Mouse (Mus musculus): ENCODE results near the gene Plpp2. TPM values are rescaled to one million over a fixed set of nuclear protein-coding genes. Genes with fewer than 3 reads are reported as not detected.

Gene Plpp2
- total RNA-seq (2015) (13.5 and 14.7 TPM in 2 replicates), total RNA-seq (2017) (3.9 and 5.1 TPM in 2 replicates)

DNA sequence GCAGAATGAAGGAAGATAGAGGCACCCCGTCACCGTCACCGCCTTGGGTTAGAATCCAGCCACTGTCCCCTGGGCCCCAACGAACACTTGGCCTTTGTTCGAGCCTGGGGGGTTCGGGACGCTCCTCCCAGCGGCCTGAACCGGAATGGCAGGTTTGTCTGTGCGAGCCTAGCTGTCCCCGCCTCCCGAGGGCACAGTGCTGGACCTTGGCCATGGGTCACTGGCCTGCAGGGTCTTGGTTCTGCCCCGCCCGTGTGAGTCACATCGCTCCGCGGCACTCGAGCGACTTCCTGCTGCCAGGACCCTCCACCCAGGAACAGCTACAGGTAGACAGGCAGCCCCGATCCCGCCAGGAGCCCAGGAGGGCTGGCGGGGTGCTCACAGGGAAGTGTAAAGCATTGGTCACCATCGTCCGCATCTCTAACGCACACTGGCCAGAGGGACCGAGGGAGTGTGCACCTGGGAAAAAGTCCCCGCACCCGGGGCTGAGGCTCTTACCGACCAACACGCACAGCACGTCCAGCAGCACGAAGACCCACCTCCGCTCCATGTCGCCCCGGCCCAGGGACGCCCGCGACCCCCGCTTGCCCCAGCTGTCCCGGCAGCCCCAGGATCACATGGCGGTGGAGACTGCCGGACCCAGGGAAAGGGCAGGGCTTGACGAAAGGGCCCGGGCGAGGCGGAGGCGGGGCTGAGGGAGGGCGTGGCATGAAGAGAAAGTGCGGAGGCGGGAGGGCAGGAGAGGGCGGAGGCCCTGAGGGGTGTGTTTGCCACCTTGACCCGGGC lies at the start of gene Plpp2:
Plpp2 (minus strand) TSS at position 671 of the 786 bp plus-strand sequence.
- peak; percentile 85 for ATAC-seq (ENCODE audit: poor library complexity, severe bottlenecking)

DNA sequence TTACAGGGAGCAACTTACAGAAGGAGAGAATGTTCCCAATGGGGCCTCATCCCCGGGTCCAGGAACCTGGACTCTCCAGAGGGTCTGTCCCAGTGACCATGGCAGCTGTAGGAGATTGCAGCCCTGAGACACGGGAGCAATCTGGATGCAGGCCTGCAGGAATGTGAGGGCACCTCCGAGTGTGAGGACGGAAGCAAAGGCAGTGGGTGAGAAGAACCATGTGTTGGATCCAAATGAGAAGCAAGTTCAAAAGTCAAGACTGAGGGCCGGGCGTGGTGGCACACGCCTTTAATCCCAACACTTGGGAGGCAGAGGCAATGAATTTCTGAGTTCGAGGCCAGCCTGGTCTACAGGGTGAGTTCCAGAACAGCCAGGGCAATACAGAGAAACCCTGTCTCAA lies 47.9 kb upstream of the Plpp2 start:
- no peak for ATAC-seq (ENCODE audit: poor library complexity, severe bottlenecking)

DNA sequence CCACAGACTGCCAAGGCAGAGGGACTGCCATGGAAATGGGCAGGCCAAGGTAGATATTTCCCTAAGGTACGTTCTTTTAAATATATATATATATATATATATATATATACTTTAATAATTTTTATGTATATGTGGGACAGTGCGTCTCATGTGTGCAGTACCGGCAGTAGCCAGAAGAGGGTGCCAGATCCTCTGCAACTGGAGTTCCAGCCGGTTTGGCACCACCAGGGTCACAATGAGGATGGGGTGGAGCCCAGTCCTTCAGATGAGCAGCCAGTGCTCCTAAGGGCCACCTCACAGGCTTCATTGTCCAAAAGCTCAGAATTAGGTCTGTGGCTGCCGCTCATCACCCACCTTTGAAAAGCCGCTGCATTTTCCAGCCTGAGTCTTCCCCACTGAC lies 47.2 kb upstream of the Plpp2 start:
- ATAC-seq (ENCODE audit: poor library complexity, severe bottlenecking) = peak; percentile 57

DNA sequence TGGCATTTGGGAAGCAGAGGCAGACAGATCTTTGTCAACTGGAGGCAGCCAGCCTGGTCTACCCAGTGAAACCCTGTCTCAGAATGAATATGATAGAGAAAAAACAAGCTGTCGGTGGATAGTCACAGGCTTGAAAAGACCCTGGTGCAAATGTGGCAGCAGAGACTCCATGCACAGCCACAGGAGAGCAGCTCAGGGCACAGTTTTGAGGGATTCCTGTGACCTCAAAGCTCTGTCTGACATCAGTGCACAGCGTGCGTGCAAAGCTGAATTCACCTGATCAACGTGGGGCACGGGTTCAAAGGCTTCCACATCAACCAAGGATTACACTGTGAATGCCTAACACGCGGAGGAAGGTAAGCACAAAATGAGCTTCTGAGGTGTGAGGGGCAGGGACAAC lies 46.8 kb upstream of the Plpp2 start:
- ATAC-seq (ENCODE audit: poor library complexity, severe bottlenecking) = no peak

DNA sequence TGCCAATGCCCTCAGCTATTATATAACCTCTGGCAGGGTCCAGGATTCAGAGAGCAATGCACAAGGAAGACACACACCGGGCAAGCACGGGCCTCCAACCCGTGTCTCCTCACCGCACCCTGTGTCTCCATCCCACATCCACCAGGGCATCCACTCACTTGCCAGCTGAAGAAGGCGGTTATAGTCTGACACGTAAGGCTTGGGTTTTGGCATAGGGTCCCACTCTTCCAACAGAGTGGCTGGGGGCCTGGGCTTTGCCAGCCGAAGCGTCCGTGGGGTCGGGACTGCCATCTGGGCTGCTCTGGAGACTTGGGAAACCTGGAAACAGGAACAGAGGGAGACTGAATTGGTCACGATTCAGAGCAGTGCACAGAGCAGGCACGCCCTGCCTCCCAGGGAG lies 46.2 kb upstream of the Plpp2 start:
- ATAC-seq (ENCODE audit: poor library complexity, severe bottlenecking) = no peak

DNA sequence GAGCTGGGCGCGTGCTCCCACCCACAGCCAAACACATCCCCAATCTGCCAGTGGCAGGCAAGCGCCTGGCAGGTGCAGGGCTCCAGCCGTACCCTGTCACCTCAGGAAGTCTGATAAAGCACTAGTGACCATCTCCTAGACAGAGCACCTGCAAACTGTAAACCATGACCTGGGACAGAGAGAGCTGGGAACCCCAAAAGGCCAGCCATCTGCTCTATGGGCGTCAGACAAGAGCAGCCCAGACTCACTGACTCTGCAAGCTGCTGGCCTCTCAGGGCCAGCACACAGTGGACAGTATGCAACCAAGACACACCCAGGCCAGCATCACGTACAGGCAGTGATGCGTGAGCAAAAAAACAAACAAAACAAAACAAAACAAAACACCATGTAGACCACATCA lies 45.3 kb upstream of the Plpp2 start:
- no peak for ATAC-seq (ENCODE audit: poor library complexity, severe bottlenecking)

DNA sequence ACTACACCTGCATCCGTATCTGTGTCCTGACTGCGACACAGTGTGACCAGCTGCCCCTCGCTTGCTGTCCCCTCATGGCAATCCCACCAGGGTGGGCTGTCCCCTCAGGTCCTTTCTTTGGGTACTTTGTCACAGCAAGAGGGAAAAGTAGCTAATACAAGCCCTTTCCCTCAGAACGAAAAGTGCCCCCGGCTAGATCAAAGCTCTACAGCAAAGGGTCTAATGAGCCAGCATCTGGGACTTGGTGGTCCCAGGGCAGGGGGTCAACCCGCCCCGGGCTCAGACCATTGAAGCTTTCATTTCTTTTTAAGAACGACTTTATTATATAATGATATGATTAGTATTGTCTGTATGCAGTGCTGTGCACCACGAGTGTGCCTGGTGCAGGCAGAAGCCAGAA lies 44.7 kb upstream of the Plpp2 start:
- no peak for ATAC-seq (ENCODE audit: poor library complexity, severe bottlenecking)

DNA sequence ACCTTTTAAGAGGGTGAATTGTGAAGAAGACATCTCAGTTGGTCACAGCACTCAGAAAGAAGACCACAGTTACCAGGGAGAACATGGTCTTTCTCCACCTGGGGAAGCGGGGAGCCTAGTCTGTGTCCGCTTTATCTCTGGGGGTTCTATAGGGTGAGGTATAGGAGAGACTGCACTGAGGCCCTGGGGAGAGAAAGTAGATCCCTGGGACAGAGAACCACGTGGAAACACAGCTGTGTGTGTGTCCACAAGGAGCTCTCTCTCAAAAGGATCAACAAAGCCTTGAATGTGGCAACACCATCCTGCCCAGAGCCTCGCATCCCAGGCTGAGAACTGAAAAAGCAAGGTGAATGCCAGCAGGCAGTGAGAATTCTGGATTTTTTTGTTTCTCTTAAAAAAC lies 43.8 kb upstream of the Plpp2 start:
- no peak for ATAC-seq (ENCODE audit: poor library complexity, severe bottlenecking)

DNA sequence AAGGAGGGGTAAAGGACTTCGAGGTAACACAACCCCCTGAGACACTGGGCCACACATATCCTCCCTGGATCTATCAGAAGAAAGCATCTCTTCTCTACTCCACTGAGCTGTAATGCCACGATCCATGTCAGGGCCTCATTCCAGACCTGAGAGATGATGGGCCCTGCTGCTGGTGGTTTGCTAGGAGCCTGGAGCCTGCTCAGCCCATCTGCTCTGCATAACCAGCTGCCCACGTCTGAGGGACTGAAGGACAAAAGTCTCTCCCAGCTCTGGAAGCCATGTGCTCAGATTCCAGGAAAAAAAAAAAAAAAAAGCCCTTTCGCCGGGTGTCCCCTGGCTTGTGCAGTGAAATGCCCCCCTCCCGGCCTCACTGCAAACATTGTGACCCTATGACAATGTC lies 42.2 kb upstream of the Plpp2 start:
- ATAC-seq (ENCODE audit: poor library complexity, severe bottlenecking) = no peak

DNA sequence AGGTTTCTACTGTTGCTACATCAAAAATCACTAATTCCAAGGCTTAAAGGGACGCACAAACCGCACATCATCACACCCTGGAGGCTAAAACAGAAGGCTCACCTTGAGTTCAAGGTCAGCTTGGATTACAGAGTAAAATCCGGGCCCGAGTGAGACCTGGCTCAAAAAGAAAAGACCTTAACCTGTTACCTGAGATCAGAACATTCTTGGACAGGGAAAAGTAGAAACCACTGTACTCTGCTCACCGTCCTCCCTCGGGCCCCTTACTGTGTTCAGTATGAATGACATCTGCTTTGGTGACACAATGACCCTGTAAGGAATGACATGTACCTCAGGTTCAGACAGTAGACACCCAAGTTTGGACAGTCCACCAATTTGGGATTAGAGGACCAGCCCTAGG lies 41.2 kb upstream of the Plpp2 start:
- no peak for ATAC-seq (ENCODE audit: poor library complexity, severe bottlenecking)

DNA sequence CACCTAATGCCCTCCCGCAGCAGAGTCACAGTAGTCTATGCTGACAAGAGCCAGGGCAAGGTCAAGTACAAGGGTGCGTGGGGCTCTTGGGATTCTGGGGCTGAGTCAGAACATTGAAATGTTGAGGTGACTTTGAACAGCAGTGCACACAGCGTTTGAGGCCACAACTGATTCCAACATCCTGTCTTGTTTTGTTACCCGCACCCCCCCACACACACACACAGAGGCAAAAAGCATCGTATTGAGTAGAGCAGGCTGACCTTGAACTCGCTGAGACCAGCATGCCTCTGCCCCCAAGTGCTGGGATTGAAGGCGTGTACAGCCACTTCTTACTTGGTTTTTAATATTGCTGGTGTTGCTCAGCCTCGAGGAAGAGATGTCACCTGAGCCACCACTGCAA lies 40.8 kb upstream of the Plpp2 start:
- no peak for ATAC-seq (ENCODE audit: poor library complexity, severe bottlenecking)

DNA sequence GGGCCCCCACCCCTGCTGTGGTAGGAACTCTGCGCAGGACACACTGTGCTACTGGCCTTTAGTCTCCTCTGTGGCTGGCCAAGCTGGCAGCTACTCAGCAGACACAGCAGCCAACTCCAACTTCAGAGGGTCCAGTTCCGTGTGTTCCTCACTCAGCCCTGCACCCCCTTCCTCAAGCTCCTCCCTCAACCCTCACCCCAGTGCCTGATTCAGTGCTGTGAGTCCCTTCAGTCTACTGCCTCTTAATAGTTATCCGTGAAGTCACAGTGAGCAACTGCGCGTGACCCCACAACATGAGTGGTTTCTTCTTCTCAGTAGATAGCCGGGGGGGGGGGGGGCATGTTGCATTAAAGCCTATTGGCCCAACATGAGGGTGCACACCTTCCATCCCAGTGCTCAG lies 40.0 kb upstream of the Plpp2 start:
- ATAC-seq (ENCODE audit: poor library complexity, severe bottlenecking) = no peak

DNA sequence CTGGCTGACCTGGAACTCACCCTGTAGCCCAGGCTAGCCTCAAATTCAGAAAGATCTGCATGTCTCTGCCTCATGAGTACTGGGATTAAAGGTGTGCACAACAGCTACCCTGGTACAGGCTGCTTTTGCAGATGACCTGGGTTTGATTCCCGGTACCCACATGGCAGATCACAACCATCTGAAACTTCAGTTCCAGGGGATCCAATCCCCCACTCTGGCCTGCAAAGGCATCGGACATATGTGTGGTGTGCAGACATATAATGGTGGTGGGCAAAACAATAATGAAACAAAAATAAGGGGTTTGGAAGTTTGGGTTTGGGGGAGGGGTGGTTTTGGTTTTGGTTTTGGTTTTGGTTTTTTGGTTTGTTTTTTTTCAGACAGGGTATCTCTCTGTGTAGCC lies 37.7 kb upstream of the Plpp2 start:
- no peak for ATAC-seq (ENCODE audit: poor library complexity, severe bottlenecking)

DNA sequence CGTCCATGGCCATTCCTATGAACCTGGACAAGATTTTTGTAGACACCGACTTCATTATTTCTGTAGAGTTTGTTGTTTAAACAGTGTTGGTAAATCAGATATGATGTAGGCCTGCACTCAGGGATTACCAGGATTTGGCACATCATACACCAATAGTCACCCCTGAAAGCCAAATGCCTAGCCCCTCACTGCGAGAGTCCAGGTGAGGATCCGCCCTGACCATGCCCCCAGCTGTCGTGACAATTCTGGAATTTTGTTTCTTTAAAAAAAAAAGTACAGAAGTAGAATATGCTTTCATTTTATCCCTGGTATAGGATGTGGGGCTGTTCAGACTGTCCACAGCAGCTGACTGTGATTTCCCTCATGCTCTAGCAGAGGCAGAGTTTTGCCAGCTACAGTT lies 36.3 kb upstream of the Plpp2 start:
- ATAC-seq (ENCODE audit: poor library complexity, severe bottlenecking) = no peak

DNA sequence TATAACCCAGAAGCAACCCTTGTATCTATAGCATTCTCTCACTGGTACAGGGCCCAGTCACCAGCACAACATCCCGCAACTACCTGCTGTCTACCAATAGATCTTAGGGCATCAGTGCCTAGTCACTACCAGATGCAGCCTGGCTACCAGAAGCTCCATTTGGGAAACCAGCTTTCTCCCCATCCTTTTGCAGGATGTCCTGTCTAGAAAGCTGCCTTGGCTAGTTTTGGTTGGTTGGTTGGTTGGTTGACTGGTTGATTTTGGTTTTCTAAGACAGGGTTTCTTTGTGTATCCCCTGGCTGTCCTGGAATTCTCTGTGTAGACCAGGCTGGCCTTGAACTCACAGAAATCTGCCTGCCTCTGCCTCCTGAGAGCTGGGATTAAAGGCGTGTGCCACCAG lies 26.1 kb upstream of the Plpp2 start:
- ATAC-seq (ENCODE audit: poor library complexity, severe bottlenecking) = no peak

DNA sequence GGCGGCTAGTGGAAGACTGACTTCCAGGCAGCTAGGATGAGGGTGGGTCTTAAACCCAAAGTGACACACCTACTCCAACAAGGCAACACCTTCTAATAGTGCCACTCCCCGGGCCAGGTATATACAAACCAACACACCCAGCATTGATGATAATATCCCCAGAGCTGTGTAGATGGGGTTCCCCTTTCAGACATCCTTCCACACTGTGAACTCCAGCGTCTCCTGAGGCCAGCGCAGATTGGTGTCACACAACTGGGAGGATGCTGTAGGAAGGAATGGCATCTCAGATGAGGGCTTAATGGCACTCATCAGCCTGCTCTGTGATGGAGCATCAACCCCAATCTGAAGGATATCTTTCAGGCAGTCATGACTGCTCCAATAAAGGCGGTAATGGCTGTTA lies 23.9 kb upstream of the Plpp2 start:
- ATAC-seq (ENCODE audit: poor library complexity, severe bottlenecking) = no peak

DNA sequence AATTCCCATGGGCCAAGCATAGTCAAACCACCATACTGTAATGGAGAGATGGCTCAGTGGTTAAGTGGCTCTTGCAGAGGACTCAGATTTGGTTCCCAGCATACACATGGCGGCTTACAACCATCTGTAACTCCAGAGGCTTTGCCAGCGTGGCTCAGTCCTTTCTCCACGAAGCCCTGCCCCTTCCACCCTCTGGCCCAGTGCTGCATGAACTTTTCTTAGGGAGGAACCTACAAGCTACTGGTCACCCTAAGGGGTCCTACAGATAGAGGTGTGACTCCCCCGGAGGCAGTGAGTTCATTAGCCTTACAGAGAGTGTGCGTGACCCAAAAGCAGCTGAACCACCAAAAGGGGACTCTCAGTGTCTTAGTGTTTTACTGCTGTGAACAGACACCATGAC lies 23.4 kb upstream of the Plpp2 start:
- no peak for ATAC-seq (ENCODE audit: poor library complexity, severe bottlenecking)

DNA sequence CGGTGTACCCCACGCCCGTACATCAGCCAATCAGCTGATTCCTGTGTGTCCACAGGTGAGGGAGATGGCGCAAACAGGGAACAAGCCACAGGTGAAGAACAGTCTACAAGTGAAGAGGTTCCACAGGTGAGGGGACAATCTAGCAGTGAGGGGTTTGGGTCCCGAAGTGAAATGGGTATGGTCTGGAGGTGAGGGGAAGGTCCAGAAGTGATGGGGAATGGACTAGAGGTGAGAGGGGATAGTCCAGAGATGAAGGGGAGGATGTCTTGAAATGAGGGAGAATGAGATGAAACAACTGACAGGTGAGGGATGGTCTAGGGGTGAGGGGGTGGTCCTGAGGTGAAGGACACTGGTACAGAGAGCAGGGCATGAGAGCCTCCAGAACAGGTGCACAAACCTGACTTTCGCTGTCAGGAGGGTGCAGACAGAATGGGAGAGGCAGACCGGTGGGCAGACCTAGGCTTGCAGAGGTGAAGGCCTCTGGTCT lies 21.7 kb upstream of the Plpp2 start:
- no peak for ATAC-seq (ENCODE audit: poor library complexity, severe bottlenecking)

DNA sequence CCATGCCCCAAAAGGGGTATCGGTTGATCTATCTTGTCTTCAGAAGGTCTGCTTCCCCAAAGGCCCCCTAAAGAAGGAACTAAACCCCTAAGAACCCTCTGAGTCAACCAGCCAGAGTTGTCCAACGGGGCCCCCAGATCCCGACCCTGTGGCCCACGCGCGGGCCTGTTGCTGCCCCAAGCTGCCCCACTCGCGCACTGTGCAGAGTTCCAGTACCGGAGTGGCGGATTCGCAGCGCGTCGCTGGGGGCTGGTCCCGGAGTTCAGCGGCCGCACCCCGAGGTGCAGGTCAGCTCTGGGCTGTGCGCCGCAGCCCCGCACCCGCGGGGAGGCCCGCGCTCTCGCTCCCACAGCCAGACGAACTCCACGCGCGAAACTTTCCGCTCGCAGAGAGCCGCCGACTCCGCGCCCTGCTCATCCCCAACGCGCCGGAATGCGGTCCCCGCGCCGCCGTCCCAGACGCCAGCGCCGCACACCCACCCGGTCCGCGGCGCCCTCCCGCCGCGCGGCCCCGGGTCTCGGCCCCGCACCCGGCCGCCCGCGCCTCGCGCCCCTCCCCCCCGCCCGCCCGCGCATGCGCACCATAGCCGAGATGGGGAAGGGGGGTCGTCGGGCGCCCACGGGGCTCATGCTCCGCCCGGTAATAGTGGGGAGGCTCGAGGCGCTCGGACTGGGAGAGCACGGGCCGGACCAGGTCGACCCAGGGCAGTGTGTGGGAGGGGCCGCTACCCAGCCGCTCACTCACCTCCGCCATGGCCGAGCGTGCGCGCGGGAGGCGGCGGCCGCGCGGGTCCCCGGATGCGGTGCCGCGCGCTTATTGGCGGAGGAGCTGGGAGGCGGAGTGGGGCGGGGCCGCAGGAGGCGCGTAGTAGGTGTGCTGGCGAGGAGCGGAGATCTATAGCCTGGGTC lies 21.0 kb upstream of the Plpp2 start, which contains the start of gene Mier2:
Mier2 (minus strand) TSS at position 870 of the 908 bp plus-strand sequence.
- peak; percentile 85 for ATAC-seq (ENCODE audit: poor library complexity, severe bottlenecking)

DNA sequence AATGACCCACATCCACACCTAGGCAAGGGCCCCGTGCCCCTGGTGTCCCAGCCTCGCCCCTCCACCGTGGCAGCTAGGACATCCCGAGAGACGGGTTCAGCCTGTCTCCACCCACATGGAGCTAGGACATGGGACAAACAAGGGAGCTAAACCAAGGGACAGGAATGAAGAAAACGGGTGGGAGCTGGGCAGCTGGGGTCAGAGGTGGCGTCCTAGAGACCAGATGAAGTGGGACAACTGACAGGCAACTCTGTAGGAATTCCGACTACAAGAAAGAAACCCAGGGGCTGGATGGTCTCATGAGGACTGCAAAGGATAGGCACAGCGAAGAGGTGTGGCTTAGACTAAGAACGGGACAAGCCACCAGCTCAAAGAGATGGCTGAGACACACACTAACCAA lies 20.1 kb upstream of the Plpp2 start:
- no peak for ATAC-seq (ENCODE audit: poor library complexity, severe bottlenecking)

DNA sequence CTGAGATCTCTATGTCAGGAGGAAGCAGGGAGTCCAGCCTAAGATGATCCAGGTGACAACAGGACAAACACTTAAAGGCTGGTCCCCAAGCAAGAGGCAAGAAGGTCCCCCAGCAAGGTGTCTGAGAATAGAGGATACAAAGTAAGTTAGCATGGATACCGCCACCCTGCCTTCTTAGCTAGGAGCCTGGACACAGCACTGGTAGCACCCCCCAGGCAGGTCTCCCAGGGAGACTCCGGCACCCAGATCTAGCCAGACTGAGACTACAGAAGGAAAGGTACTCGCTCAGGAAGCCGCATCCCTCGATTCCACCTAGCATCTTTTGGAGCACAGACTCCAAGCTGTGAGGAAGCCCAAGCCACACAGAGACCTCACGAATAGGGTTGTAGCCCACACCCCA lies 19.6 kb upstream of the Plpp2 start:
- ATAC-seq (ENCODE audit: poor library complexity, severe bottlenecking) = no peak

DNA sequence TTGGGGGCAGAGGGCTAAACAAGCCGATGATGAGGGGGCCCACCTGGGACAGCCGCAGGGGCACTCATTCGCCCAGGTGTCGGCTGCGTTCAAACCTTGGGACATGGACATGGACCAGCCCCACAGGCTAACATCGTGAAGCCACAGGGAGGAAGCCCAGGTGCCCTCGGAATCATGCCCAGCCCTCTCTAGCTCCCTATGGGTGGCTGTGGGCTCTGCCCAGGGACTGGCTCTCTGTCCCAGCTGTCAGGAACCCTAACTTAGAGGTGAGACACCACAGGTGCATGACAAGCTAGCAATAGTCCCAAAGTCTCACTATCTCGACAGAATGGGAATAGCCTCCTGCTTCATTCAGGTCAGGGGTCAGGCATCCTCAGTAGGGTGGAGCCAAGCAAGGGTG lies 18.9 kb upstream of the Plpp2 start:
- ATAC-seq (ENCODE audit: poor library complexity, severe bottlenecking) = no peak
